Mouse (Mus musculus) E14TG2a.4 (cell line): ENCODE data around the gene 1500015O10Rik.

Source experiments
- H3K27me3 ChIP-seq: 2 replicates; pipeline ENCODE4 v1.6.1; 2014; ENCODE audit warnings: low read length, control low read depth; ENCODE audit not compliant: insufficient read depth
- H3K36me3 ChIP-seq: 2 replicates; pipeline ENCODE4 v1.6.1; 2014; ENCODE audit warnings: low read length, control low read depth; ENCODE audit not compliant: insufficient read depth
- H3K4me1 ChIP-seq: replicated peaks from 2 replicates; pipeline ENCODE4 v1.6.1; 2014; ENCODE audit warnings: low read depth, low read length, control low read depth
- H3K4me3 ChIP-seq: replicated peaks from 2 replicates; pipeline ENCODE4 v1.5.1; 2014; ENCODE audit warnings: mild to moderate bottlenecking, low read length
- H3K9me3 ChIP-seq: 2 replicates; pipeline ENCODE4 v1.6.1; 2014; ENCODE audit warnings: low read length, control low read depth
- CTCF ChIP-seq: conservative IDR thresholded peaks from 2 replicates; pipeline ENCODE4 v1.5.1; 2014; ENCODE audit warnings: low read length
- NANOG ChIP-seq: IDR thresholded peaks from 2 replicates; pipeline ENCODE4 v1.6.1; 2014; ENCODE audit warnings: borderline replicate concordance, low read length, mixed read lengths
- POU5F1 ChIP-seq: IDR thresholded peaks from 2 replicates; pipeline ENCODE4 v1.6.1; 2014; ENCODE audit warnings: low read length, borderline replicate concordance

1500015O10Rik gene

GRCm38 (mm10) chr1:43782680-43783079 is 52.3 kb downstream of the 1500015O10Rik start:
- Histone ChIP-seq H3K27me3 (no peaks in the 10 kb centered on the region), H3K36me3 (peaks cover 39% of the 10 kb centered on the region), H3K4me1 (peaks cover 14% of the 10 kb centered on the region), H3K4me3 (no peak overlapping the region), H3K9me3 (no peaks in the 10 kb centered on the region)
- no peak for TF ChIP-seq POU5F1
- no peak for TF ChIP-seq CTCF
- no peak for TF ChIP-seq NANOG

DNA sequence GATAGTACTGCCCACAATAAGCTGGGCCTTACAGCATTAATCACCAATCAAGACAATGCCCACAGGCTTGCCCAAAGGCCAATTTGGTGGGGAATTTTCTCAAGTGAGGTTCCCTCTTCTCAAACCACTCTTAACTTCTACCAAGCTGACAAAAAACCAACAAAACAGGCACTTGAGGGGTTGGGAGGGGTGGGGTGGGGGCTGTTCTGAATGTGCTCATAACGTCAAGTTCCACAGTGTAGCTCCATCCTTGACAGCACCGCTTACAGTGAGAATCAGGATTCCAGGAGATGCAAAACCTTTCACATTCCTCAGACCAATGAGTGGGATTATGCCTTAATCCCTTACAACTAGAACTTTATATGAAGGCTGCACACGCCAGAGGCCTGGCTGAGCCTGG is 52.8 kb downstream of the 1500015O10Rik start:
- no peak overlapping the region for H3K4me3 ChIP-seq

GRCm38 (mm10) chr1:43785316-43785715 is 54.9 kb downstream of the 1500015O10Rik start:
- TF ChIP-seq CTCF (no peak), POU5F1 (no peak), NANOG (no peak)
- Histone ChIP-seq H3K4me1 (peaks cover 14% of the 10 kb centered on the region), H3K9me3 (no peaks in the 10 kb centered on the region), H3K27me3 (no peaks in the 10 kb centered on the region), H3K4me3 (no peak overlapping the region), H3K36me3 (peaks cover 40% of the 10 kb centered on the region)

More for the DNA sequence above, 52.8 kb downstream of the 1500015O10Rik start:
- no peaks in the 10 kb centered on the region for H3K27me3 ChIP-seq
- TF ChIP-seq NANOG (no peak), POU5F1 (no peak), CTCF (no peak)
- peaks cover 39% of the 10 kb centered on the region for H3K36me3 ChIP-seq
- peaks cover 14% of the 10 kb centered on the region for H3K4me1 ChIP-seq
- H3K9me3 ChIP-seq = no peaks in the 10 kb centered on the region

GRCm38 (mm10) chr1:43786711-43787110 is 56.3 kb downstream of the 1500015O10Rik start:
- Histone ChIP-seq H3K36me3 (peaks cover 34% of the 10 kb centered on the region), H3K9me3 (no peaks in the 10 kb centered on the region), H3K4me1 (peaks cover 14% of the 10 kb centered on the region), H3K4me3 (no peak overlapping the region), H3K27me3 (no peaks in the 10 kb centered on the region)
- TF ChIP-seq CTCF (no peak), POU5F1 (no peak), NANOG (no peak)

DNA sequence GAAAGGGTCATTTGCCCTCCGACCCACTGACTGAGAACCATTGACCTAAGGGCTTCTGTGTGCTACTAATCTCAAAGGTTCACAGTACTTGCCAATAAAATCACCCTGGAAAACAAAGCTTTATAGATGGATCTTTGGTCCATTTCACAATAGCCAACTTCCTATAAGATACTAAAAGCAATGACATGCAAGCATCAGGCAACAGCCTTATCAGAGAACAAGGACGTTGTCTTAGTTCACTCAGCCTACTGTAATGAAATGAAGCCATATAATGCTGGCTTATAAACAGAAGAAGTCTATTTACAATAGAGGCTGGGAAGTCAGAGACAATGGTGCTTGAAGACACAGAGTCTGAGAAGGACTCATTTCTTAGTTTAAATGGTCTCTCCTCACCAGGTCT is 59.4 kb downstream of the 1500015O10Rik start:
- Histone ChIP-seq H3K4me1 (peaks cover 12% of the 10 kb centered on the region), H3K9me3 (no peaks in the 10 kb centered on the region), H3K4me3 (no peak overlapping the region), H3K27me3 (no peaks in the 10 kb centered on the region), H3K36me3 (peaks cover 29% of the 10 kb centered on the region)
- TF ChIP-seq POU5F1 (no peak), CTCF (no peak), NANOG (no peak)
